Mouse (Mus musculus): ENCODE data around the gene Chid1.

Chid1 gene

DNA sequence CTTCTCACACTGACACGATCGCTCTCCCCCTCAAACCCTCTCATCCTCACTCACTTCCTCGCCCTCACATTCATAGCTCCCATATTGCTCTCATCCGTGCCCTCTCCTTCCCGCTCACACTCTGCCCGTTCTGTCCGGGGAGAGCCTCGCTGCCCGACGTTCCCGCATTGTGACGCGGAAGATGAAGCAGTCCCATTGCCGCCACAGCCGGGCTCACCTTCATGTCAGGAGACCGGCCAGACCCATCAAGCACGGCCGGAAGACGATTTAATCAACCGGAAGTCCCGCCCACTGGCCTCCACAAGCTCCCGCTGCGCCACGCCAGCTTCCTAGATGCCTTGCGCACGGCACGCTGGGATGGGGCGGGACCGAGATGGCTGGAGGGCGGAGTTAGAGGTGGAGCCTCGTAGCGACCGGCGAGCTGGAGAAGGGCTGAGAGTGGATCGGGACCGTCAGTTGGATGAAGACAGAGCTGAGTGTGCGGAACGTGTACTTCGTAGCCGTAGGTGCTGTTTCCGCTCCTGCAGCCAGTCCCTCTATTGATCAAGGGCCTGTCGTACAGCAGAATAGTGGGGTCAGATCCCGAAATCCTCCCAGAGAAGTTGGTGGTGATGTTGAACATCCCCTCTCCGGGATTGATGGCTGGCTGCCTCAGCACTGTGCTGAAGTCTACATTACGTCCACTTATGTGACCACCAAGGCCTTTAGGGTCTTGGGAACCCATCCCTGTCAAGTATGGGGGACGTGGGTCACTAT, at the start of gene Chid1:
Gene Chid1 (minus strand): TSS at position 302 of the 756 bp plus-strand sequence.
- DNase-seq (ENCODE audit: low spot score in 2 of 2), result peak; percentile 97 to 99

DNA sequence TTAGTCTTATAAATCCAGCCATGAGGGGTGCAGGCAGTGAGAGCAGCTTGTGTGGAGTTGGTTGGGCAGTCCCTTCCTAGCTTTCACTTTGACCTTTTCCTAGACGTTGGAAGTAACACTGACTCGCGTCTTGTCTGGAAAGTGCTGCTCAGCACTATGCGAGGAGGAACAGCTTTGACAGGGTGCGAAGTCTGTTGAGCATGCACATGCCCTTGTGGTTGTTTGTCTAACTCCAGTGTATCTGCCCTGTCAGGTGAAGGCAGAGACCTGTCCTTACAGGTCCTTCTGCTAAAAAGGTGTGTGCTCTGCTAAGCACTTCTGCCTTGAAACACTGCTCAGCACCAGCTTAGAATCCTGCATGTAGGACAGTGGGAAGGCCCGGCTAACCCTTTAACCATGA, 49.2 kb upstream of the Chid1 start:
- no peak for DNase-seq (ENCODE audit: low spot score in 2 of 2)

DNA sequence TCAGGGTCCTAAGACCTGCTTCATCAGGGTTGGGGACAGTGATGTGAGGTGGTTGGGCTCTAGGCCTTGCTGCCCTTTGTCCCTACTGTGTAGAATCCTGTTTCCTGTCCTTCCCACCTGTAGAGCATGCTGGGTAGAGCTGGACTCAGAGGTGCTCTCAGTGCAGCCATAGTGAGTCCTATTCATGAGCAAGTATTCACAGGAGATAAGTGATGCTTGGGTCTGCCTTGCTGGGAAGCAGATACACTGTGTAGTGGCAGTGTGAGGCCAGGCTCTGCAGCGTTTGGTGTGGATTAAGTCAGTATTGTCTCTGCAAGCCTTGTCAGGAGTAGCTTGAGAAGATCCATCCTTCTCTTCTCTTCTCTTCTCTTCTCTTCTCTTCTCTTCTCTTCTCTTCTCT, 46.2 kb upstream of the Chid1 start:
- no peak for DNase-seq (ENCODE audit: low spot score in 2 of 2)

DNA sequence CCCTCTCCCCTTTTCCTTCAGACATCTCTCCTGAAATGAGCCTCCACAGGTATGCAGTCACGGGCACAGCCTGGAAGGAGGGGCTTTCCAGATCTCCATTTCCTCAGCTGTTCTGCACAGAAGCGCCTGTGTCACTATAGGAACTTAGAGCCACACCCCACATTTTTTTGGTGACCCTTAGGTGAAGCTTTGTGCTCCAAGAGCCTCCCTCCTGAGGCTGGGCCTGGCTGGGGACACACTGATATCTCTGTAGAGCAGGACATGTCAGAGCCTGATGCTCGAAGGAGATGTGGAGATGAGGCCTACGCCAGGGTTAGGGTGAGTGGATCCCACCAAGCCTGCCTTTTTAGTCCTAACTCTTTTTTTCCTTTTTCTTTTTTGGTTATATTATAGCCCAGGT, 45.6 kb upstream of the Chid1 start:
- peak; percentile 45 to 69 for DNase-seq (ENCODE audit: low spot score in 2 of 2)

DNA sequence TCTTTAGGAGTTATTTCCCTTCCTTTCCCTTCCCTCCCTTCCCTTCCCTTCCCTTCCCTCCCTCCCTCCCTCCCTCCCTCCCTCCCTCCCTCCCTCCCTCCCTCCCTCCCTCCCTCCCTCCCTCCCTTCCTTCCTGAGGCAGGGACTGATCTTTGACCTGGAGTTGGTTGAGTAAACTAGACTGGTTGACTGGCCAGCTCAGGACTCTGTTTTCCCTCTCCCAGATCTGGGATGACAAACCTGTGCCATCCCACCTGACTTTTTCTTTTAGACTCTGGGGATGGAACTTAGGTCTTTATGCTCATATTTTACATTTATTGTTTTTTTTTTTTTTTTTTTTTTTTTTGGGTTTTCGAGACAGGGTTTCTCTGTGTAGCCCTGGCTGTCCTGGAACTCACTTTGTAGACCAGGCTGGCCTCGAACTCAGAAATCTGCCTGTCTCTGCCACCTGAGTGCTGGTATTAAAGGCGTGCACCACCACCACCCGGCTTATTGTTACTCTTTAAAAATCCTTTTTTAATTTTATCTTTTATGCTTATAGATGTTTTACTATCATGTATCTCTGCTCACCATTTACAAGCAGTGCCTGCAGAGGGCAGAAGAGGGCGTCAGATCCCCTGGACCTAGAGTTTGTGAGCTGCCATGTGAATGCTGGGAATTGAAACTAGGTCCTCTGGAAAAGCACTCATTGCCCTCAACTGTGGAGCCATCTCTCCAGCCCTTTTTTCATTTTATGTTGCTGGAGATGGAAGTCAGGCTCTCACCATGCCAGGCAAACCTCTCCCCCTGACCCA, 44.6 kb upstream of the Chid1 start:
- DNase-seq (ENCODE audit: low spot score in 2 of 2), result peak in 1 of 2 experiments; percentile 27

DNA sequence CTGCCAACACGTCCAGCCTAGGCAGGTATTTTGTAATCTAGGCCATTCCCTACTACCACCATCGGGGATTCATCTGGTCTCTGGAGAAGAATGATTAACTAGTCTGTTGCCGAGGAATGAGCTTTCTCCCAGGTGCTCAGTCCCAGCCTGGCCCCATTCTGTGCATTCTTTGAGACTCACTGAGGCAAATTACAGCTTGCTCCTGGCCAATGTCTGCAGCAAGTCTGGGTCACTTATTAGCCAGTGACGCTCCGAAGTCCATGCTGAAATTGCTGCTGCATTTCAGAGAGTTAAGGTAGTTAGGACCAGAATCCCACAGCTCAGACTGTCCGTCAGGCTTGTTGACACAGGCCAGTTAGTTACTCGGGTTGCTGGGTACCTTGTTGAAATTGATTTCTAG, 41.7 kb upstream of the Chid1 start:
- DNase-seq (ENCODE audit: low spot score in 2 of 2), result no peak

DNA sequence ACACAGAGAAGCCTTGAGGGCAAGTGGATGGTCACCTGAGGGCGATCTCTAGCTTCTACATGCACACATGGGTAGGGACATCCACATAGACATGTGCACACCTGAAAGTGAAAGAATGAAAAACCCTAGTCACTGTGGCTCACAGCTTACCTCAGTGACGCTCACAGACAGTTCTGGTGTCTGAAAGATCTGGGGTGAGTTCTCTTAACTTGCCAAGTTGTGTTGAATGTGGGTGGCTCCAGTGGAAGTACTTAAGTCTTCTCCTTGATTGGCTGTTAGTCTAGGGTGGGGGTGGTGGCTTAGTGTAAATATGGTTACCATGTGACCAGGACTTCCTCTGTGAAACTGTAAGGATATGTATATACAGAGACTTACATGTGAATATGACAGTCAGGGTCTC, 39.3 kb upstream of the Chid1 start:
- peak; percentile 58 to 65 for DNase-seq (ENCODE audit: low spot score in 2 of 2)

DNA sequence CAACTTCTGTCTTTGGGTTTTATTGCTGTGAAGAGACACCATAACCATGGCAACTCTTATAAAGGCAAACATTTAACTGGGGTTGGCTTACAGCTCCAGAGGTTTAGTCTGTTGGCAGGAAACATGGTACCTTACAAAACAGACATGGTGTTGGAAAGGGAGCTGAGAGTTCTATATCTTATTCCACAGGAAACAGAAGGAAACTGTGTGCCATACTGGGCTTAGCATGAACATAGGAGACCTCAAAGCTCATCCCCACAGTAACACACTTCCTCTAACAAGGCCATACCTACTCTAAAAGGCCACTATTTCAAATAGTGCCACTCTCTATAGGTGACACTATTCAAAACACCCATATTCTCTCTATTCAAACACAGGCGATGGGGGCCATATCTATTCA, 38.9 kb upstream of the Chid1 start:
- no peak for DNase-seq (ENCODE audit: low spot score in 2 of 2)

DNA sequence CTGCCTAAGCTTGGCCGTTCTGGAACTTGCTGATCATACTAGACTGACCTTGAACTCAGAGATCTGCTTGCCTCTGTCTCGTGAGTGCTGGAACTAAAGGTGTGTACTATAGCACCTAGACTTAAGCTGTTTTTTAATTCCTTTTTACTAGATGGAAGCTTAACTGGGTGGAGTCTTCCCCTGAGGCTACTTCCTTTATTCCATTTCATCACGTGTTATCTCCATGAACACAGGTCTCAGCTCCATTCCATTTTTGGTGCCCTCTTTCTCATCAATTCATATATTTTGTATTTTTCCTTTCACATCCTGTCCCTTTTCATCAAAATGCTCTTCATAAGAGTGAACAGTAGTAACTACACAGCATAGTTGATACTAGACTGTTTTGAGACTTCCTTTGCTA, 38.1 kb upstream of the Chid1 start:
- DNase-seq (ENCODE audit: low spot score in 2 of 2), result no peak

DNA sequence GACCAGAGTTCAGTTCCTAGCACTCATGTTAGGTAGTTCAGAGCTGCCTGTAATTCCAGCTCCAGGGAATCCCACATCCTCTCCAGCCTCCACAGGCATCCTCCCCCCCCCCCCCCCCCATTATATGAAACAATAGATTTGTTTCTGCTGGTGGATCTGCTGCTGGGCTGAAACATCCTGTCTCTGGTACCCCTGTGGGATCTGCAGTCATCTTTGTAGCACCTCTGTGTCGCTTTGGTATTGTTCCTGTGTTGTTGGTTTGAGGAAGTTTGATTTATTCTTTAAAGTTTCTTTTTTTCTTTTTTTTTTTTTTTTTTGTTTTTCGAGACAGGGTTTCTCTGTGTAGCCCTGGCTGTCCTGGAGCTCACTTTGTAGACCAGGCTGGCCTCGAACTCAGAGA, 35.8 kb upstream of the Chid1 start:
- DNase-seq (ENCODE audit: low spot score in 2 of 2), result no peak

DNA sequence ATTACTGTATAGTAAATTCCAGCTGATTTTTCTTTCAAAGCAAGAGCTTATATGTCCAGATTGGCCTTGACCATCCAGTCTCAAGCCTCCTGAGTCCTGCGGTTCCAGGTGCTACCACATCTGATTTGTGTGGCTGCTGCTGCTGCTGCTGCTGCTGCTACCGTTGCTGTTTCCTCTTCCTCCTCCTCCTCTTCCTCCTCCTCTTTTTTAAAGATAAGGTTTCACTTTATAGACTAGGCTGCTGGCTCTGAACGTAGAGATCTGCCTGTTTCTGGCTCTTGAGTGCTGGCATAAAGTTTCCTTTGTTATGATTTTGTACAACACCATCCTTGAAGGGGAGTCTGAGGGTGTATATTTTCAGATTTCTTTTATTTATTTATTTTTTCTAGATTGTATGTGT, 34.4 kb upstream of the Chid1 start:
- no peak for DNase-seq (ENCODE audit: low spot score in 2 of 2)

DNA sequence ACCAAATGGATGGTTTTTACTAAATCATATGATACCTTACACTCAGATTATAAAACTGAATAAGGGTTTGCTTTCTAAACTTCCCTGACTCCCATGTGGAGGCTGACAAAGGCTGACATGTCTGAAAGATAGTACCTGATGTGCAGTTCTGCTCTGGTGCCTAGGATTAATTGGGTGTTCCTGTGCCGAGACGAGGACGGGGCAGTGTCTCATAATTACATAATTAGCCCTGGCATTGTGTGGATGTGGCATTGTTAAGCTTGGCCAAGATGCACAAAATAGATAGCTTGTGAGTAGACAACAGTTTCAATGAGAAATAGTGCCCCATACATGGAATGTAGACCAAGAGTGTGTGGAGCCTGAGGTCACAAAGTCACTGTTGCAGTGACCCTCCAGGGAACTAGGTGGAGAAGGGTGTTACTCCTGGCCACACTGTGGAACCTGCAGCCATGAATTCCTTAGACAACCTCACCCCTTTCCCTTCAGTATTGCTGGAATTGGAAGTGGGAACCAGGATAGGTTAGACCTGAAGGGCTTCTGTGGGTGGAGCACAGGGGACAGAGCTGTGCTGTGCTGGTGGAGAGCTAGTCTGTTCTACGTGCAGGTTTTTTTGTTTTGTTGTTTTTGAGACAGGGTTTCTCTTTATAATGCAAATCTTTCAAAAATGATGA, 31.1 kb upstream of the Chid1 start:
- no peak for DNase-seq (ENCODE audit: low spot score in 2 of 2)

DNA sequence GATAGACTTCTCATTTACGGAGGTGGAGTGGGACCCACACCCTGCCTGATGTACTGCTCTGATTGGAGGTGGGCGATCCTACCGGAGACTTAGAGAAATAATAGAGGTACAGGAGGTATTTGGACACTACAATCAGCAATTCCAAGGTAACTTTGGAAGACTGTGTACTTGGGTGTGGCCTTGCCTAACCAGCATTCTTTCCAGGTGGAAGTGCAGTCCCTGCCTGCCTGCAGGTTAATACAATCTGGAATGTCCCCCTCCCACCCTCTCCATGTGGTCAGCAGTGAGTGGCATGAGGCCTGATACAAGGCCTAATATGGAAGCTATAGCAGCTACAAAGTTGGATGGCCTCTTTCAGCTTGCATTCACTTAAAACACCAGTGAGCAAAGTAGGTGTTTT, 30.3 kb upstream of the Chid1 start:
- no peak for DNase-seq (ENCODE audit: low spot score in 2 of 2)

DNA sequence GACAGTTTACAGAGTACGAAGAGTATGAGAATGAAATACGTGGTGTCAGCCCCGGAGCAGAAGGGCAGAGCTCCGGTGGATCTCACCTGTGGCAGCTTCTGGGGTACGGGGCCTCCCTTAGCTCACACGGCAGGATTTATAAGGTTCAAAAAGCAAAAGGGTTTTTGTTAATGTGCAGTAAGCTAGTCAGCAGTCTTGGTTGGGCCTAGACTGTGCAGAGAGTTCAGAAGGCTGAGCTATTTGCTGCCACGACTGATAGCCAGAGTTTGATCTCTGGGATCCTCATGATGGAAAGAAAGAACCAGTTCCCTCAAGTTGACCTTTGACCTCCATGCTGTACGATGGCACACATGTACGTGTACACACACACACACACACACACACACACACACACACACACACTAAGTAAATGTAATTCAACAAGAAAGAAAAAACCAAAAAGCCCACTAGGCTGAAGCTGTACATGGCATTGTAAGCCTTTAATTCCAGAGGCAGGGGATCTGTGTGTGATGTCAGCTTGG, 29.7 kb upstream of the Chid1 start:
- no peak for DNase-seq (ENCODE audit: low spot score in 2 of 2)

DNA sequence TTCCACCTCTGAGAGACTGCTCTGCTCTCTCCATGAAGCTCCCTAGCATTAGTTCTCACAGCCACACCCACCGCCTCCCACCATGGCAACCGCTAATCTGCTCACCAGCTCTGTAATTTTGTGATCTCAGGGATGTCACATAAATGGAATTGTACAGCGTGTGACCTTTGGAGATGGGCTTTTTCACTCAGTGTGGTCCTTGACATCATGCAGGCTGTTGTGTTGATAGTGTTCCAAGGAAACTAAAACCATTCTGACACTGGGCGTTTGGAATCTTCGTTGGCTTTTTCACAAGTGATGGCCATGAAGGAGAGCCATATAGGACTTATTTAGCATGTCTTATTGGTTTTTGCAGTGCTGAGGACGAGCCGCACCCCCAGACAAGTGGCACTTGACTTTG, 26.9 kb upstream of the Chid1 start:
- DNase-seq (ENCODE audit: low spot score in 2 of 2), result no peak

DNA sequence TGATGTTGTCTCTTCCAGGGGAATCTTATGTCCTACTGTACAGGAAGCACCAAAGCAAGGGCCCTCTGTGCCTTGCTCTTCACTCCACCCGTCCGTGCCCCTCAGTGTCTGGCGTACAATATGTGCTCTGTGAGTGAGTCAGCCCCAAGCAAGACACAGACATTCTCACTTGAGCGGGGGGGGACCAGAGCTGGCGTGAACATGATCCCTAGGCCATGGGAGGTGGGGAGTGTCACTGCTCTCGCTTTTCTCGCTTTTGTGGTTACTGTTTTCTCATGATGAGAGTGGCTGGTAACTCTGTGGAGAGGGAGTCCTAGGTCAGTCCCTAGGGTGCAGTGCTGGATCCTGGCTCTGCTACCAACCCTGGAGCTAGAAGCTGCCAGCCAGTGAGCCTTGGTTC, 24.9 kb upstream of the Chid1 start:
- no peak for DNase-seq (ENCODE audit: low spot score in 2 of 2)

DNA sequence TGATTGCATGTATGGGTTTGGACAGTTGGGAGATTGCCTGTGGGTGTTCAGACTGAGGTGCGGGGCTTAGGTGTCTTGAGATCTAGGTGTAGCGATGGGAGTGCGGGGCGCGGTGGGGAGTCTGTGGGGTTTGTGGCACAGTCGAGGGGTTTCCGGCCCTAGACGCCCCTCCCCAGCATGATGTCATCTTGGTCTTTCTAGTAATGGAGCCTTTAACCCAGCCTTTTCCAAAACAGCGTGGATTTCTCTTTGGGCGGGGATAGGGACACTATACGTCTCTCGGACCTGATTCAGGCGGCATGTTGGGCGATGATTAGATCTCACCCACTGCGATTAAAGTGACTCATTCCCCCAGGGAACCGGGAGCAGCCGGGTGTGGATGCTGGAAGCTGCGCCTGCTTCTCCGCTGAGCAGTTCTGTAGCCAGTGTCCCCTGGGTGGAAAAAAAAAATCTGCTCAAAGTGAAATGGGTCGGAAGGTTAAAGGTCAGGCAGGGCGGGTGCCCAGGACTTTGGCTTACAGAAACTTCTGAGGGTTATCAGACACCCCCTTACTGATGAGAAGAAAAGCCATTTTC, 23.3 kb upstream of the Chid1 start:
- DNase-seq (ENCODE audit: low spot score in 2 of 2), result peak in 1 of 2 experiments; percentile 27

DNA sequence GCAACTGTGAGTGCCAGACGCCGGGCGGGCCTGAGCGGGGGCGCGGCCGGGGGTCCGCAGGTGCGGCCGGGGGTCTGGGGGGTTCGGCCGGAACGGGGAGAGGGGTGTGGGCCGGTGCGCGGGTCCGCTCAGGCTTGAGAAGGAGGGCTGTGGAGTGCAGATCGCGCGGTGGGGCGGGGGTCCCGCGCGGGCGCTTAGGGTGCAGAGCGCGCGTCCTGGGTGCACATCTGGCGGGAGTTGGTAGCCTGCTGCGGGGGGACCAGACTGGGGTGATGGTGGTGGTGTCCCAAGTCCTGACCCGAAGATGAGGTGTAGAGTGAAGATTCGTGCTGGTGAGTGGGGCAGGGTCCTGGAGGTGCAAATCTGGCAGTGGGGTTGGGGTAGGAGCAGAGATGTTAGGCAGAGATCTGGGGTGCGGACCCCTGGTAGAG, 22.8 kb upstream of the Chid1 start:
- DNase-seq (ENCODE audit: low spot score in 2 of 2), result no peak

DNA sequence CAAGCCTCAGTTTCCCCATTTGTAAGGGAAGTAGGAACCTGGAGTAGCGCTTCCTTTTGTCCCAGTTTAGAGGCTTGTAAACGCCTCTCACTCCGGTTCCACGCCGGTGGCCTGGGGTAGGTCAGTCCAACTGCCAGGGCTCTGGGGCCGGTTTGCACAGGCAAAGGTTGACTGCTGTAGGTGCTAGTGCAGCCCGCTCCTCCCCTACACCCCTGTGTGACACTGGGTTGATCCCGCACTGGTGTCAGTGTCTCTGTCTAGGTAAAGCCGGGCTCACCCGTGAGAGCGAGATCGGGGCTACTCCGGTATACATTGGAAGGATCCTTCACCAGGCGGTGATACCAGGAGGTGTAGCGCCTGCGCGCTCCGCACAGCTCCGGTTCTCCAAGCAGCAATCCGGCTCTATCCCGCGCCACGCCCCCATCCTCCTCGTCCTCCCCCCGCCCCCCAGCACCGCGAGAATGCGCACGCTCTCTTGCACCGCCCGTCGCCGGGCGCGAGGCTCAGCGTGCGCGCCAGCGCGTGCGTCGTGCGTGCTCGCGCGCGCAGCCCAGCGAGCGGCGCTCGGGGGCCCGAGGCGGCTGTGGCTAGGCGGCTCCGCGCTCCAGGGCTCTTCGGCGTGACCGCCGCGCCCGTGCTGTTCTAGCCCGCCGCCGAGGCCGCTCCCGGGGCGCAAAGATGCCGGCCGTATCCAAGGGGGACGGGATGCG, 22.2 kb upstream of the Chid1 start, which contains the start of gene Ap2a2:
Gene Ap2a2 (plus strand): TSS at position 492 of the 710 bp plus-strand sequence.
- DNase-seq (ENCODE audit: low spot score in 2 of 2), result peak; percentile 86 to 88

DNA sequence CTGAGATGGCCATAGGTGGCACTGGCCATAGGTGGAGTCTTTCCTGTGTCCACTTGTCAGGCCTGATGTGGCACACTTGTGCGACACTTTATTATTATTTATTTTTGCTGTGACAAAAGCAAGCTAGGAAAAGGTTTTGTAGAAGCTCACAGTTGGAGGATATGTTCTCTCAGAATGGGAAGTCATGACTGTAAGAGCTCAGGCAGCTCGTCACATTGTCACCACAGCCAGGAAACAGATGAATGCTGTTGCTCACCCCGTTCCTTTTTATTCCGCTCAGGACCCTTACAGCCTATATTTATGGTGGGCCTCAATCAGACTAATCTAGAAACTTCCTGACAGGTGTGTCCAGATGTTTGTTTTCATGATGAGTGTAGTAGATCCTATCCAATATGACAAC, 20.8 kb upstream of the Chid1 start:
- DNase-seq (ENCODE audit: low spot score in 2 of 2), result no peak

DNA sequence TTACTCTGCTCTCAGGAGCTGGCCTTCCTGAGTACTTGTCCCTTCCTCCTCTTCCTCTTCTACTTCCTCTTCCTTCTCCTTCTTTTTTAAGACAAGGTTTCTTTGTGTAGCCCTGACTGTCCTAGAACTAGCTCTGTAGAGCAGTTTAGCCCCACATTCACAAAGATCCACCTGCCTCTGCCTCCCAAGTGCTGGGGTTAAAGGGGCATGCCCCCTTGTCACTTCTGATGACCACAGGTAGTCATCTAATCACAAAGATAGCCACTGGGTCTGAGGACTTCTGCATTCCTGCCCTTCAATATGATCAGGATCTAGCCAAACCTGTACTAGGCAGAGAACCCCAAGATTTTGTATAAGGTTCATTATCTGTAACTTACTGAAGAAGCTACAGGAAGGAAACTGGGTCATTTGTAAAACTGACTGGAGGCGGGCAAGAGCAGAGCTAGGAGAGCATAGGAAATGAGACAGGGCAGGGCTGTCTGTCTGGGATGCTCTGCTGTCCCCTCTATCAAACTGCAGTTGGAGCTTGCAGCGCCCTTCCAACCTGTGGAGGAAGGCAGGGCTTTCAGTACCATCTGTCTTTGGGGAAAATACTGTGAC, 20.2 kb upstream of the Chid1 start:
- no peak for DNase-seq (ENCODE audit: low spot score in 2 of 2)
